Mouse (Mus musculus) forebrain, postnatal 0 days (tissue): Measurements from ENCODE around the gene Runx3. TPM values are rescaled to one million over a fixed set of nuclear protein-coding genes. Genes with fewer than 3 reads are reported as not detected.

ENCODE experiments used
- ATAC-seq: fragments of 200-750 bp; cut with Nextera tagmentation; 2 replicates; pipeline ENCODE4 v1.8.0; 2017; ENCODE audit warnings: mild to moderate bottlenecking, moderate library complexity
- DNase-seq: peaks from one replicate; pipeline ENCODE4 v3.0.0-alpha.2; 2015
- H3K27ac ChIP-seq: fragments of 300-500 bp; sonication (generic); 2 replicates; pipeline ENCODE4 v1.5.1; 2014; ENCODE audit warnings: low read depth, mild to moderate bottlenecking, antibody characterized with exemption, low read length, moderate library complexity, mixed read lengths
- H3K27me3 ChIP-seq: fragments of 300-500 bp; sonication (generic); 2 replicates; pipeline ENCODE4 v1.6.1; 2014; ENCODE audit warnings: mild to moderate bottlenecking, low read length, mixed read lengths; ENCODE audit not compliant: insufficient read depth
- H3K36me3 ChIP-seq: fragments of 300-500 bp; sonication (generic); 2 replicates; pipeline ENCODE4 v1.6.1; 2014; ENCODE audit warnings: mild to moderate bottlenecking, moderate library complexity; ENCODE audit not compliant: insufficient read depth
- H3K4me1 ChIP-seq: fragments of 300-500 bp; sonication (generic); 2 replicates; pipeline ENCODE4 v1.6.1; 2014; ENCODE audit warnings: antibody characterized with exemption; ENCODE audit not compliant: insufficient read depth
- H3K4me2 ChIP-seq: fragments of 300-500 bp; sonication (generic); 2 replicates; pipeline ENCODE4 v1.6.1; 2014; ENCODE audit warnings: low read depth, mild to moderate bottlenecking, moderate library complexity
- H3K4me3 ChIP-seq: fragments of 300-500 bp; sonication (generic); 2 replicates; pipeline ENCODE4 v1.5.1; 2014; ENCODE audit warnings: low read depth, low read length, mixed read lengths
- H3K9ac ChIP-seq: fragments of 300-500 bp; sonication (generic); 2 replicates; pipeline ENCODE4 v1.6.1; 2014; ENCODE audit warnings: mild to moderate bottlenecking
- H3K9me3 ChIP-seq: fragments of 300-500 bp; sonication (generic); 2 replicates; pipeline ENCODE4 v1.6.1; 2016; ENCODE audit warnings: low read length
- CTCF ChIP-seq: sonication (generic); IDR thresholded peaks from 2 replicates; pipeline ENCODE4 v1.5.1; 2016; ENCODE audit warnings: antibody characterized with exemption, control low read depth, low read depth
- WGBS: fragments of 180-500 bp; shearing (Covaris S2); extraction: QIAGEN DNeasy Blood & Tissue Kit; methylation state at CpG from one replicate; pipeline ENCODE4 v1.1.7; 2014; 5-methylcytosine and 5-hydroxymethylcytosine counted together
- polyA plus RNA-seq: library from polyadenylated mRNA; unstranded; fragments of >200 nt; fragmentation: Nextera tagmentation; extraction: Ambion mirVana; gene quantifications from 2 replicates; pipeline ENCODE4 v1.2.1, GENCODE M21; 2015
- total RNA-seq: library from RNA; depleted of rRNA; stranded (reverse); fragments of >200 nt; gene quantifications from 2 replicates; pipeline ENCODE4 v1.2.3, GENCODE M21; 2014

Gene Runx3
- total and polyA plus RNA-seq, 2 experiments from 2014 or later: not detected

GRCm38 (mm10) chr4:135114301-135114700 lies 6.2 kb upstream of the Runx3 start:
- Histone ChIP-seq H3K4me3 (no peak overlapping the region), H3K27me3 (no peaks in the 10 kb centered on the region), H3K27ac (no peak overlapping the region), H3K9ac (no peak overlapping the region), H3K4me1 (no peaks in the 10 kb centered on the region), H3K4me2 (no peak overlapping the region), H3K9me3 (no peaks in the 10 kb centered on the region), H3K36me3 (no peaks in the 10 kb centered on the region)
- ATAC-seq: no peak
- no peak for DNase-seq
- no peak for TF ChIP-seq CTCF
- WGBS: 84% methylated on average over 10 of the region's 10 CpGs

- no peak for DNase-seq
- Histone ChIP-seq H3K9ac (no peak overlapping the region), H3K4me1 (no peaks in the 10 kb centered on the region), H3K4me2 (no peak overlapping the region), H3K27ac (no peak overlapping the region), H3K4me3 (no peak overlapping the region), H3K9me3 (no peaks in the 10 kb centered on the region), H3K36me3 (no peaks in the 10 kb centered on the region), H3K27me3 (no peaks in the 10 kb centered on the region)
- 67% methylated on average over 14 of the region's 14 CpGs for WGBS
- no peak for TF ChIP-seq CTCF
- ATAC-seq: no peak
These were observed 4.9 kb upstream of the Runx3 start for GRCm38 (mm10) chr4:135115426-135116170.

- Histone ChIP-seq H3K36me3 (no peaks in the 10 kb centered on the region), H3K9me3 (no peaks in the 10 kb centered on the region), H3K27ac (no peak overlapping the region), H3K4me2 (no peak overlapping the region), H3K4me1 (no peaks in the 10 kb centered on the region), H3K9ac (no peak overlapping the region), H3K4me3 (no peak overlapping the region), H3K27me3 (no peaks in the 10 kb centered on the region)
- DNase-seq: no peak
- ATAC-seq: no peak
- WGBS: 60% methylated on average over 5 of the region's 5 CpGs
- TF ChIP-seq CTCF: no peak
These were observed 4.1 kb upstream of the Runx3 start for GRCm38 (mm10) chr4:135116391-135116790.

- TF ChIP-seq CTCF: no peak
- no peak overlapping the region for H3K27ac ChIP-seq
- H3K9ac ChIP-seq: no peak overlapping the region
- no peak for DNase-seq
- no peak overlapping the region for H3K4me2 ChIP-seq
- ATAC-seq: no peak
- no peaks in the 10 kb centered on the region for H3K36me3 ChIP-seq
- no peaks in the 10 kb centered on the region for H3K4me1 ChIP-seq
- no peak overlapping the region for H3K4me3 ChIP-seq
- H3K27me3 ChIP-seq: no peaks in the 10 kb centered on the region
- H3K9me3 ChIP-seq: no peaks in the 10 kb centered on the region
- 91% methylated on average over 9 of the region's 9 CpGs for WGBS
These were observed 2.6 kb upstream of the Runx3 start for GRCm38 (mm10) chr4:135117846-135118245.

- no peaks in the 10 kb centered on the region for H3K9me3 ChIP-seq
- H3K4me3 ChIP-seq: no peak overlapping the region
- no peak for TF ChIP-seq CTCF
- no peaks in the 10 kb centered on the region for H3K27me3 ChIP-seq
- no peak for ATAC-seq
- H3K4me2 ChIP-seq: no peak overlapping the region
- 92% methylated on average over 12 of the region's 12 CpGs for WGBS
- DNase-seq: no peak
- no peaks in the 10 kb centered on the region for H3K36me3 ChIP-seq
- no peak overlapping the region for H3K27ac ChIP-seq
- H3K4me1 ChIP-seq: no peaks in the 10 kb centered on the region
- H3K9ac ChIP-seq: no peak overlapping the region
These were observed 1.5 kb upstream of the Runx3 start for GRCm38 (mm10) chr4:135118855-135119474.

- ATAC-seq (no peak), DNase-seq (no peak)
- H3K4me1 ChIP-seq: no peaks in the 10 kb centered on the region
- H3K36me3 ChIP-seq: no peaks in the 10 kb centered on the region
- 69% methylated on average over 5 of the region's 5 CpGs for WGBS
- H3K9me3 ChIP-seq: no peaks in the 10 kb centered on the region
- no peak overlapping the region for H3K9ac ChIP-seq
- no peak overlapping the region for H3K4me2 ChIP-seq
- no peaks in the 10 kb centered on the region for H3K27me3 ChIP-seq
- no peak overlapping the region for H3K4me3 ChIP-seq
- no peak overlapping the region for H3K27ac ChIP-seq
- no peak for TF ChIP-seq CTCF
These were observed 3.3 kb downstream of the Runx3 start for GRCm38 (mm10) chr4:135123721-135124120.

GRCm38 (mm10) chr4:135124732-135125131 lies 4.3 kb downstream of the Runx3 start:
- DNase-seq (no peak), ATAC-seq (no peak)
- no peak overlapping the region for H3K27ac ChIP-seq
- H3K9ac ChIP-seq: no peak overlapping the region
- H3K27me3 ChIP-seq: no peaks in the 10 kb centered on the region
- 91% methylated on average over 6 of the region's 6 CpGs for WGBS
- H3K4me1 ChIP-seq: no peaks in the 10 kb centered on the region; the same call in 1 of the 2 replicates
- H3K4me2 ChIP-seq: no peak overlapping the region
- H3K4me3 ChIP-seq: no peak overlapping the region
- no peaks in the 10 kb centered on the region for H3K36me3 ChIP-seq
- TF ChIP-seq CTCF: no peak
- no peaks in the 10 kb centered on the region for H3K9me3 ChIP-seq
